Mouse (Mus musculus) midbrain, embryonic 12.5 days (tissue): ENCODE measurements at regions not wholly inside any gene's neighbourhood (a gene's known extent, or its start where the extent isn't known, plus 50 kb on each side); places are given as distances from the start of the nearest gene placed in this dataset.

Experiments
- ATAC-seq: fragments of 200-750 bp; cut with Nextera tagmentation; 2 replicates; pipeline ENCODE4 v1.8.0; 2017; ENCODE audit warnings: low read depth, moderate TSS enrichment, moderate library complexity; ENCODE audit not compliant: low FRiP score
- H3K27ac ChIP-seq: fragments of 300-500 bp; sonication (generic); replicated peaks from 2 replicates; pipeline ENCODE4 v1.5.1; 2016; ENCODE audit warnings: mild to moderate bottlenecking
- H3K27me3 ChIP-seq: fragments of 300-500 bp; sonication (generic); 2 replicates; pipeline ENCODE4 v1.6.1; 2016; ENCODE audit warnings: mild to moderate bottlenecking
- H3K36me3 ChIP-seq: fragments of 300-500 bp; sonication (generic); 2 replicates; pipeline ENCODE4 v1.6.1; 2016
- H3K4me1 ChIP-seq: fragments of 300-500 bp; sonication (generic); 2 replicates; pipeline ENCODE4 v1.6.1; 2016
- H3K4me2 ChIP-seq: fragments of 300-500 bp; sonication (generic); replicated peaks from 2 replicates; pipeline ENCODE4 v1.6.1; 2016; ENCODE audit warnings: mild to moderate bottlenecking, moderate library complexity
- H3K4me3 ChIP-seq: fragments of 300-500 bp; sonication (generic); 2 replicates; pipeline ENCODE4 v1.5.1; 2016; ENCODE audit warnings: mild to moderate bottlenecking
- H3K9ac ChIP-seq: fragments of 300-500 bp; sonication (generic); replicated peaks from 2 replicates; pipeline ENCODE4 v1.6.1; 2016; ENCODE audit warnings: mild to moderate bottlenecking, moderate library complexity
- H3K9me3 ChIP-seq: fragments of 300-500 bp; sonication (generic); 2 replicates; pipeline ENCODE4 v1.6.1; 2016; ENCODE audit warnings: mild to moderate bottlenecking
- WGBS: fragments of 180-500 bp; shearing (Covaris S2); methylation state at CpG from one replicate; pipeline ENCODE4 v1.1.7; 2016; 5-methylcytosine and 5-hydroxymethylcytosine counted together

DNA sequence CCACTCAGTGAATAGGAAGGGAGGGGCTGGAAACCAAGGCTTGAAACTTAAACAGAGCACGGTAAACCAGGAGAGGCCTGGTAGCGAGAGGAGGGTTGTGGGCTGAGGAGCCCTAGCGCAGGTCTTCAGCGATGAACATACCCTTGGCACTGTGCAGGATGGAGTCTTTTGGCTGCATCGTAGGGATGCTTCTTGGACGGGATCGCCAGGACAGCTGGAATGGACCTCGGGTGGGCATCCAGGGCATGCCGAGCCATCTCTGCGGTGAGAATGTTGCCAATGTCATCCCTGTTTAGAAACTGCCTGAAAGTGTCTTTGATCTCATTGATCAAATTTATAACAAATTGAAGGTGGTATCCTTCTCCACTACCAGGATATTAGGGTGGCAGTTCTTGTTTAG lies 192.2 kb upstream of the Usp25 start:
- Histone ChIP-seq H3K27ac (no peak overlapping the region), H3K9ac (no peak overlapping the region), H3K4me3 (no peak overlapping the region), H3K9me3 (0 out of 2 replicates have a peak, but pooled peaks cover 3% of the 10 kb centered on the region), H3K4me2 (no peak overlapping the region), H3K27me3 (no peaks in the 10 kb centered on the region; the same call in 1 of the 2 replicates), H3K4me1 (no peaks in the 10 kb centered on the region), H3K36me3 (no peaks in the 10 kb centered on the region)
- ATAC-seq, result no peak
- WGBS, result 94% methylated on average over 10 of the region's 10 CpGs

GRCm38 (mm10) chr16:76816056-76816885 lies 197.2 kb upstream of the Usp25 start:
- H3K4me2 ChIP-seq, result no peak overlapping the region
- no peaks in the 10 kb centered on the region for H3K36me3 ChIP-seq
- 87% methylated on average over 17 of the region's 17 CpGs for WGBS
- ATAC-seq, result no peak
- no peak overlapping the region for H3K27ac ChIP-seq
- H3K9ac ChIP-seq, result no peak overlapping the region
- no peaks in the 10 kb centered on the region for H3K4me1 ChIP-seq
- H3K9me3 ChIP-seq, result no peaks in the 10 kb centered on the region
- H3K27me3 ChIP-seq, result no peaks in the 10 kb centered on the region; the same call in 1 of the 2 replicates
- H3K4me3 ChIP-seq, result no peak overlapping the region

GRCm38 (mm10) chr16:76803725-76804124 lies 209.8 kb upstream of the Usp25 start:
- Histone ChIP-seq H3K4me1 (no peaks in the 10 kb centered on the region), H3K36me3 (no peaks in the 10 kb centered on the region), H3K4me2 (no peak overlapping the region), H3K27ac (no peak overlapping the region), H3K27me3 (no peaks in the 10 kb centered on the region), H3K9ac (no peak overlapping the region), H3K4me3 (no peak overlapping the region), H3K9me3 (no peaks in the 10 kb centered on the region)
- WGBS, result 35% methylated on average over 3 of the region's 3 CpGs
- ATAC-seq, result no peak

DNA sequence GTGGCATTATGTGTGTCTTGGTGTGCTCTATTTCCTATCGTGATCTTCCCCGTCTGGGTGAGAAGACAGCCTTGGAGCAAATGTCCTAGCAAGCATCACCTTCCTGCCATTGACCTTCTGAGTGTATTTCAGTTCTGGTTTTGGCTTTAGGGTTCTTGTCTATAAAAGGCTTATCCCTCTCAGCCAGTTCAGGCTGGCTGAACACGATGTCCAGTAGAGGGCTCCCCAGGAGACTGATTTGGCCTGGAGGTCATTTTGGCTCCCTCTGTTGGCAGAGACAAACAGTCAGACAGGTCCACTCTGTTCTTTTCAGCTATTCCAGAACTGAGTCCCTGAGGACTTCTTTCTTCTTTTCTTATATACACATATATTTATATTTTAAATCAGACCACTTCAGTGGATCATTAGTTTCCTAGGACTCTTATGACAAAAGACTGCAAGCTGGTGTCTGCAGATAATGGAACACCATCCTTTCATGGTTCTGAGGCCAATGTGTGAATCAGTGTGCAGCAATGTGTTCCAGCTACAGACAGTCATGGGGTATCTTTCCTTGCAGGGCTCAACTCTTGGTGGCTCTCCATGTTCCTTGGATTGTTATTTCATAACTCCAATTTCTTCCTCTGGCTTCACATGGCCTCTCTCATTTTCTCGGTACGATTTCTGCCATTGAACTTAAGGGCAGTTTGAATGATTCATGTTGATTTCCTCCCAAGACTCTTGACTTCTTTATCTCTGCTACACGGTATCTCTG lies 226.9 kb upstream of the Usp25 start:
- no peak overlapping the region for H3K27ac ChIP-seq
- no peak overlapping the region for H3K4me2 ChIP-seq
- no peaks in the 10 kb centered on the region for H3K4me1 ChIP-seq
- H3K9ac ChIP-seq, result no peak overlapping the region
- H3K36me3 ChIP-seq, result no peaks in the 10 kb centered on the region
- H3K27me3 ChIP-seq, result no peaks in the 10 kb centered on the region
- no peak for ATAC-seq
- WGBS, result 74% methylated on average over 6 of the region's 6 CpGs
- no peaks in the 10 kb centered on the region for H3K9me3 ChIP-seq
- H3K4me3 ChIP-seq, result no peak overlapping the region

- H3K4me2 ChIP-seq, result no peak overlapping the region
- H3K27me3 ChIP-seq, result peaks cover 5% of the 10 kb centered on the region; the same call in 1 of the 2 replicates
- no peaks in the 10 kb centered on the region for H3K9me3 ChIP-seq
- H3K4me1 ChIP-seq, result no peaks in the 10 kb centered on the region
- no peak overlapping the region for H3K4me3 ChIP-seq
- no peak overlapping the region for H3K9ac ChIP-seq
- no peaks in the 10 kb centered on the region for H3K36me3 ChIP-seq
- ATAC-seq, result no peak
- H3K27ac ChIP-seq, result no peak overlapping the region
- 79% methylated on average over 5 of the region's 5 CpGs for WGBS
Observed at GRCm38 (mm10) chr16:76782656-76783055, 230.8 kb upstream of the Usp25 start.

DNA sequence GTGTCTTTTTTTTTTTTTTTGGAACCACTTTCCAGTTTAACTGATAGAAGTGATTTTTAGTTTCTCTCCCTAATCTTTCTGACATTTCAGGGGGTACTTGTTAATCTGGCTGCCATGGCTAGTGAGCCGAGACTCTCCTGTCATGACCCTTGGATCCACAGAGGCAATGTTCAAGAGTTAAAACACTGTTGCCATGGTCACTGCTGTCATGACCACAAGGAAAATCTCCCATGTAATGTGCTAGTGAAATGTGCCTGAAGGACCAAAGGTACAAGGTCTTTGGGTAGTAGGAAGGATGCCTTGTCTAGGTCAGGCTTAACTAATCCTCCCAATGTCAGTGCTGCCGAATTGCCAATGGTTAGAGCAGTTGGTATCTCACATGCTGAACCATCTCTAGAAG lies 237.7 kb upstream of the Usp25 start:
- Histone ChIP-seq H3K27me3 (peaks cover 4% of the 10 kb centered on the region; the same call in 1 of the 2 replicates), H3K36me3 (no peaks in the 10 kb centered on the region), H3K4me2 (no peak overlapping the region), H3K4me3 (no peak overlapping the region), H3K9me3 (no peaks in the 10 kb centered on the region), H3K9ac (no peak overlapping the region), H3K27ac (no peak overlapping the region), H3K4me1 (no peaks in the 10 kb centered on the region; the same call in 1 of the 2 replicates)
- WGBS, result 25% methylated on average over 2 of the region's 2 CpGs
- ATAC-seq, result peak; percentile 52; the same call in 1 of the 2 replicates

- Histone ChIP-seq H3K4me2 (0 out of 2 replicates have a peak overlapping the region, but pooled peaks have one; percentile 5), H3K36me3 (no peaks in the 10 kb centered on the region), H3K27ac (no peak overlapping the region), H3K9ac (no peak overlapping the region), H3K4me1 (no peaks in the 10 kb centered on the region; the same call in 1 of the 2 replicates), H3K27me3 (no peaks in the 10 kb centered on the region; the same call in 1 of the 2 replicates), H3K9me3 (no peaks in the 10 kb centered on the region), H3K4me3 (no peak overlapping the region)
- 44% methylated on average over 8 of the region's 8 CpGs for WGBS
- ATAC-seq, result 0 out of 2 replicates have a peak, but pooled peaks have one; percentile 51
Observed at GRCm38 (mm10) chr16:76774032-76774431, 239.5 kb upstream of the Usp25 start.

DNA sequence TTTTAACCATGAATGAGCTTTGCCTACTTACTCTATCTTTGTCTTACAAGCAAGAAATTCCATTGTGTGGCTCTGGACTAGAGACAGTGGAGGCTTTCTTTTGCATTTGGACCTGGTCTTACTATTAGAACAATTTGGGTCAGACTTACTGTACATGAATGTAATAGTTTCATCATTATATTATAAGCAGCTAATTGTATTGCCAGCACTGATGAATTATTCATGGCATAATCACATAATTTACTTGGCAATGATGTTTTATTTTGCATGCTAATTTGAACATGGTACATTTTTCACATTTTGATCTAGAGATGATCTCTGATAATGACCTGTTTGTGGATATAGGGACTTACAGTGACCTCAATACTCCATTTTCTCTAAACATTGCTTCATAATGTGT lies 240.0 kb upstream of the Usp25 start:
- ATAC-seq, result no peak
- H3K27ac ChIP-seq, result no peak overlapping the region
- no peaks in the 10 kb centered on the region; the same call in 1 of the 2 replicates for H3K27me3 ChIP-seq
- H3K4me2 ChIP-seq, result no peak overlapping the region
- H3K9ac ChIP-seq, result no peak overlapping the region
- H3K36me3 ChIP-seq, result no peaks in the 10 kb centered on the region
- H3K4me3 ChIP-seq, result no peak overlapping the region
- no peaks in the 10 kb centered on the region; the same call in 1 of the 2 replicates for H3K4me1 ChIP-seq
- H3K9me3 ChIP-seq, result no peaks in the 10 kb centered on the region

DNA sequence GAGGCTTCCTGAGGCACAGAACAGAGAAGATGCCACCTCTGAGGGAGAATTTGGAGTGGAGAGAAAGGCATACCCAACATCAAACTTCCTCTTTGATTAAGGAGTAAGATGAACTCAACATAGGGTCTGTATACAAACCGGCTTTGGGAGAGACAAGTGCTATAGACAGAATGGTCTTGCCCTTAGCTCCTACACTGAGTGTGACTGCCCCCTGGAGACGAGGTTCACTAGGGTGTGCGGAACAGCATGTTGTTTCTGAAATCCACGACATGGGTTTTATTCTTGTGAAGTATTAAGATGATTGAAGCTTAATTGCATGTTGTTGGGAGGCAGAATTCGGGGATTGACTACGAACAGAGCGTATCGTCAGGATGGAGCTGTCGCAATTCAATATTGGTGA lies 244.9 kb upstream of the Usp25 start:
- Histone ChIP-seq H3K36me3 (no peaks in the 10 kb centered on the region), H3K27ac (no peak overlapping the region), H3K27me3 (no peaks in the 10 kb centered on the region; the same call in 1 of the 2 replicates), H3K9ac (no peak overlapping the region), H3K9me3 (no peaks in the 10 kb centered on the region), H3K4me2 (no peak overlapping the region), H3K4me1 (no peaks in the 10 kb centered on the region; the same call in 1 of the 2 replicates), H3K4me3 (no peak overlapping the region)
- ATAC-seq, result no peak
- WGBS, result 85% methylated on average over 9 of the region's 9 CpGs

GRCm38 (mm10) chr16:76766636-76767035 lies 246.9 kb upstream of the Usp25 start:
- Histone ChIP-seq H3K9ac (no peak overlapping the region), H3K27me3 (no peaks in the 10 kb centered on the region), H3K4me2 (no peak overlapping the region), H3K36me3 (no peaks in the 10 kb centered on the region), H3K27ac (no peak overlapping the region), H3K9me3 (no peaks in the 10 kb centered on the region), H3K4me3 (no peak overlapping the region), H3K4me1 (no peaks in the 10 kb centered on the region)
- 77% methylated on average over 3 of the region's 3 CpGs for WGBS
- ATAC-seq, result no peak

GRCm38 (mm10) chr16:76765536-76765935 lies 248.0 kb upstream of the Usp25 start:
- H3K4me1 ChIP-seq, result no peaks in the 10 kb centered on the region
- ATAC-seq, result no peak
- H3K27me3 ChIP-seq, result no peaks in the 10 kb centered on the region
- 22% methylated on average over 7 of the region's 7 CpGs for WGBS
- no peak overlapping the region for H3K27ac ChIP-seq
- no peak overlapping the region for H3K4me2 ChIP-seq
- no peaks in the 10 kb centered on the region for H3K36me3 ChIP-seq
- no peak overlapping the region for H3K9ac ChIP-seq
- H3K9me3 ChIP-seq, result no peaks in the 10 kb centered on the region
- no peak overlapping the region for H3K4me3 ChIP-seq

GRCm38 (mm10) chr16:76764994-76765393 lies 248.5 kb upstream of the Usp25 start:
- no peak overlapping the region for H3K4me3 ChIP-seq
- no peak overlapping the region for H3K4me2 ChIP-seq
- H3K27ac ChIP-seq, result no peak overlapping the region
- H3K36me3 ChIP-seq, result no peaks in the 10 kb centered on the region
- no peaks in the 10 kb centered on the region for H3K27me3 ChIP-seq
- no peak overlapping the region for H3K9ac ChIP-seq
- WGBS, result 53% methylated on average over 5 of the region's 5 CpGs
- H3K4me1 ChIP-seq, result no peaks in the 10 kb centered on the region
- H3K9me3 ChIP-seq, result no peaks in the 10 kb centered on the region
- ATAC-seq, result no peak
